Mouse (Mus musculus): Measurements from ENCODE around the gene Tchp. TPM values are rescaled to one million over a fixed set of nuclear protein-coding genes. Genes with fewer than 3 reads are reported as not detected.

Gene Tchp
- polyA plus RNA-seq, 1 experiment from 2014 or later, result 16.5 TPM

GRCm38 (mm10) chr5:114743697-114744090 lies 36.1 kb downstream of the Tchp start:
- WGBS, result 93% methylated on average over 8 of the region's 8 CpGs
- Histone ChIP-seq H3K27me3 (no peaks in the 10 kb centered on the region), H3K36me3 (peaks cover 93% of the 10 kb centered on the region), H3K9me3 (replicated peaks) (no peaks in the 10 kb centered on the region), H3K4me3 (replicated peaks) (no peak overlapping the region), H3K9ac (no peak overlapping the region), H3K4me2 (no peak overlapping the region), H3K4me1 (peaks cover 6% of the 10 kb centered on the region), H3K27ac (no peak overlapping the region)
- no peak for ATAC-seq (replicated peaks; ENCODE audit: low FRiP score)

GRCm38 (mm10) chr5:114745581-114745980 lies 38.0 kb downstream of the Tchp start:
- no peaks in the 10 kb centered on the region for H3K27me3 ChIP-seq
- no peak for ATAC-seq (replicated peaks; ENCODE audit: low FRiP score)
- no peak overlapping the region for H3K4me3 ChIP-seq (replicated peaks)
- H3K4me1 ChIP-seq, result no peaks in the 10 kb centered on the region
- H3K9me3 ChIP-seq (replicated peaks), result no peaks in the 10 kb centered on the region
- H3K4me2 ChIP-seq, result no peak overlapping the region
- peaks cover 93% of the 10 kb centered on the region for H3K36me3 ChIP-seq
- H3K9ac ChIP-seq, result no peak overlapping the region
- H3K27ac ChIP-seq, result no peak overlapping the region
- 90% methylated on average over 5 of the region's 5 CpGs for WGBS

GRCm38 (mm10) chr5:114746886-114747285 lies 39.3 kb downstream of the Tchp start:
- H3K36me3 ChIP-seq, result peaks cover 94% of the 10 kb centered on the region
- ATAC-seq (replicated peaks; ENCODE audit: low FRiP score), result no peak
- H3K9ac ChIP-seq, result no peak overlapping the region
- no peaks in the 10 kb centered on the region for H3K4me1 ChIP-seq
- H3K9me3 ChIP-seq (replicated peaks), result no peaks in the 10 kb centered on the region
- no peak overlapping the region for H3K4me2 ChIP-seq
- H3K27ac ChIP-seq, result no peak overlapping the region
- H3K27me3 ChIP-seq, result no peaks in the 10 kb centered on the region
- H3K4me3 ChIP-seq (replicated peaks), result no peak overlapping the region
- WGBS, result 95% methylated on average over 4 of the region's 4 CpGs

GRCm38 (mm10) chr5:114747521-114747920 lies 40.0 kb downstream of the Tchp start:
- no peak overlapping the region for H3K9ac ChIP-seq
- no peaks in the 10 kb centered on the region for H3K4me1 ChIP-seq
- 92% methylated on average over 5 of the region's 5 CpGs for WGBS
- no peaks in the 10 kb centered on the region for H3K9me3 ChIP-seq (replicated peaks)
- H3K4me3 ChIP-seq (replicated peaks), result no peak overlapping the region
- no peak overlapping the region for H3K4me2 ChIP-seq
- no peaks in the 10 kb centered on the region for H3K27me3 ChIP-seq
- ATAC-seq (replicated peaks; ENCODE audit: low FRiP score), result no peak
- peaks cover 94% of the 10 kb centered on the region for H3K36me3 ChIP-seq
- no peak overlapping the region for H3K27ac ChIP-seq

GRCm38 (mm10) chr5:114750325-114750724 lies 42.8 kb downstream of the Tchp start:
- no peak for ATAC-seq (replicated peaks; ENCODE audit: low FRiP score)
- Histone ChIP-seq H3K4me1 (no peaks in the 10 kb centered on the region), H3K4me3 (replicated peaks) (no peak overlapping the region), H3K9me3 (replicated peaks) (no peaks in the 10 kb centered on the region), H3K9ac (no peak overlapping the region), H3K4me2 (no peak overlapping the region), H3K36me3 (peaks cover 94% of the 10 kb centered on the region), H3K27ac (no peak overlapping the region), H3K27me3 (no peaks in the 10 kb centered on the region)
- 86% methylated on average over 10 of the region's 10 CpGs for WGBS

GRCm38 (mm10) chr5:114752397-114752796 lies 44.8 kb downstream of the Tchp start:
- Histone ChIP-seq H3K9ac (no peak overlapping the region), H3K27ac (no peak overlapping the region), H3K36me3 (peaks cover 93% of the 10 kb centered on the region), H3K27me3 (no peaks in the 10 kb centered on the region), H3K9me3 (replicated peaks) (no peaks in the 10 kb centered on the region), H3K4me2 (no peak overlapping the region), H3K4me1 (no peaks in the 10 kb centered on the region), H3K4me3 (replicated peaks) (no peak overlapping the region)
- no peak for ATAC-seq (replicated peaks; ENCODE audit: low FRiP score)
- 91% methylated on average over 10 of the region's 10 CpGs for WGBS

GRCm38 (mm10) chr5:114753384-114753783 lies 45.8 kb downstream of the Tchp start:
- Histone ChIP-seq H3K4me3 (replicated peaks) (no peak overlapping the region), H3K27ac (no peak overlapping the region), H3K27me3 (no peaks in the 10 kb centered on the region), H3K4me1 (no peaks in the 10 kb centered on the region), H3K36me3 (peaks cover 92% of the 10 kb centered on the region), H3K9me3 (replicated peaks) (no peaks in the 10 kb centered on the region), H3K4me2 (no peak overlapping the region), H3K9ac (no peak overlapping the region)
- WGBS, result 94% methylated on average over 12 of the region's 12 CpGs
- no peak for ATAC-seq (replicated peaks; ENCODE audit: low FRiP score)

GRCm38 (mm10) chr5:114759536-114760090 lies 52.1 kb downstream of the Tchp start:
- no peaks in the 10 kb centered on the region for H3K9me3 ChIP-seq (replicated peaks)
- H3K36me3 ChIP-seq, result peaks cover 94% of the 10 kb centered on the region
- H3K27ac ChIP-seq, result no peak overlapping the region
- WGBS, result 90% methylated on average over 5 of the region's 5 CpGs
- H3K27me3 ChIP-seq, result no peaks in the 10 kb centered on the region
- no peaks in the 10 kb centered on the region for H3K4me1 ChIP-seq
- no peak overlapping the region for H3K4me2 ChIP-seq
- no peak overlapping the region for H3K9ac ChIP-seq
- H3K4me3 ChIP-seq (replicated peaks), result no peak overlapping the region
- ATAC-seq (replicated peaks; ENCODE audit: low FRiP score), result no peak

- Histone ChIP-seq H3K27me3 (no peaks in the 10 kb centered on the region), H3K4me3 (replicated peaks) (no peak overlapping the region), H3K9me3 (replicated peaks) (no peaks in the 10 kb centered on the region), H3K27ac (no peak overlapping the region), H3K4me2 (no peak overlapping the region), H3K36me3 (peaks cover 89% of the 10 kb centered on the region), H3K4me1 (peaks cover 5% of the 10 kb centered on the region; the same call in 1 of the 2 replicates), H3K9ac (no peak overlapping the region)
- 78% methylated on average over 8 of the region's 8 CpGs for WGBS
- ATAC-seq (replicated peaks; ENCODE audit: low FRiP score), result no peak
These were observed 54.4 kb downstream of the Tchp start for GRCm38 (mm10) chr5:114761980-114762379.

GRCm38 (mm10) chr5:114764812-114765735 lies 57.5 kb downstream of the Tchp start:
- no peaks in the 10 kb centered on the region for H3K9me3 ChIP-seq (replicated peaks)
- H3K9ac ChIP-seq, result no peak overlapping the region
- H3K4me1 ChIP-seq, result peaks cover 13% of the 10 kb centered on the region; the same call in 1 of the 2 replicates
- H3K4me2 ChIP-seq, result no peak overlapping the region
- no peak overlapping the region for H3K27ac ChIP-seq
- WGBS, result 86% methylated on average over 18 of the region's 18 CpGs
- ATAC-seq (replicated peaks; ENCODE audit: low FRiP score), result no peak
- no peaks in the 10 kb centered on the region for H3K27me3 ChIP-seq
- H3K36me3 ChIP-seq, result peaks cover 66% of the 10 kb centered on the region
- no peak overlapping the region for H3K4me3 ChIP-seq (replicated peaks)

GRCm38 (mm10) chr5:114766686-114767085 lies 59.1 kb downstream of the Tchp start:
- no peak for ATAC-seq (replicated peaks; ENCODE audit: low FRiP score)
- no peaks in the 10 kb centered on the region for H3K27me3 ChIP-seq

GRCm38 (mm10) chr5:114767185-114767584 lies 59.6 kb downstream of the Tchp start:
- ATAC-seq (replicated peaks; ENCODE audit: low FRiP score), result no peak
- H3K9me3 ChIP-seq (replicated peaks), result no peaks in the 10 kb centered on the region
- H3K4me2 ChIP-seq, result no peak overlapping the region
- no peak overlapping the region for H3K9ac ChIP-seq
- H3K36me3 ChIP-seq, result peaks cover 46% of the 10 kb centered on the region
- 90% methylated on average over 7 of the region's 7 CpGs for WGBS
- no peak overlapping the region for H3K27ac ChIP-seq
- no peak overlapping the region for H3K4me3 ChIP-seq (replicated peaks)
- peaks cover 20% of the 10 kb centered on the region for H3K4me1 ChIP-seq
- H3K27me3 ChIP-seq, result no peaks in the 10 kb centered on the region

More at GRCm38 (mm10) chr5:114766686-114767085, 59.1 kb downstream of the Tchp start:
- H3K36me3 ChIP-seq, result peaks cover 51% of the 10 kb centered on the region
- H3K4me1 ChIP-seq, result peaks cover 15% of the 10 kb centered on the region
- H3K9ac ChIP-seq, result no peak overlapping the region
- H3K4me2 ChIP-seq, result no peak overlapping the region
- 89% methylated on average over 8 of the region's 8 CpGs for WGBS
- H3K27ac ChIP-seq, result no peak overlapping the region
- no peaks in the 10 kb centered on the region for H3K9me3 ChIP-seq (replicated peaks)
- H3K4me3 ChIP-seq (replicated peaks), result no peak overlapping the region

All from kidney, embryonic 15.5 days (tissue).